Mouse (Mus musculus) limb, embryonic 10.5 days (tissue): ENCODE results near the gene Gnai3. TPM values are rescaled to one million over a fixed set of nuclear protein-coding genes. Genes with fewer than 3 reads are reported as not detected.

ENCODE experiments used
- DNase-seq: peaks from one replicate; pipeline ENCODE4 v3.0.0-alpha.2; 2017; ENCODE audit warnings: low spot score
- H3K27ac ChIP-seq: fragments of 300-500 bp; sonication (generic); 2 replicates; pipeline ENCODE4 v1.5.1; 2016; ENCODE audit warnings: mild to moderate bottlenecking
- H3K27me3 ChIP-seq: fragments of 300-500 bp; sonication (generic); 2 replicates; pipeline ENCODE4 v1.6.1; 2016; ENCODE audit warnings: low read depth, mild to moderate bottlenecking; ENCODE audit not compliant: poor library complexity, severe bottlenecking
- H3K36me3 ChIP-seq: fragments of 300-500 bp; sonication (generic); 2 replicates; pipeline ENCODE4 v1.6.1; 2016; ENCODE audit warnings: mild to moderate bottlenecking, moderate library complexity
- H3K4me1 ChIP-seq: fragments of 300-500 bp; sonication (generic); 2 replicates; pipeline ENCODE4 v1.6.1; 2016
- H3K4me3 ChIP-seq: fragments of 300-500 bp; sonication (generic); 2 replicates; pipeline ENCODE4 v1.5.1; 2016; ENCODE audit warnings: mild to moderate bottlenecking, moderate library complexity
- H3K9me3 ChIP-seq: fragments of 300-500 bp; sonication (generic); replicated peaks from 2 replicates; pipeline ENCODE4 v1.6.1; 2016; ENCODE audit warnings: mild to moderate bottlenecking
- WGBS: fragments of 180-500 bp; shearing (Covaris S2); methylation state at CpG from one replicate; pipeline ENCODE4 v1.1.7; 2016; 5-methylcytosine and 5-hydroxymethylcytosine counted together
- polyA plus RNA-seq: library from polyadenylated mRNA; unstranded; fragments of >200 nt; fragmentation: Nextera tagmentation; extraction: Ambion mirVana; gene quantifications from 2 replicates; pipeline ENCODE4 v1.2.1, GENCODE M21; 2016

The Gnai3 gene
- polyA plus RNA-seq, 1 experiment from 2014 or later: 197 TPM

- no peak overlapping the region for H3K4me3 ChIP-seq
- peaks cover 25% of the 10 kb centered on the region for H3K4me1 ChIP-seq
- no peaks in the 10 kb centered on the region for H3K9me3 ChIP-seq
- no peak overlapping the region for H3K27ac ChIP-seq
- H3K36me3 ChIP-seq: no peaks in the 10 kb centered on the region
- WGBS: 85% methylated on average over 7 of the region's 7 CpGs
- no peaks in the 10 kb centered on the region for H3K27me3 ChIP-seq
- no peak for DNase-seq
Observed at GRCm38 (mm10) chr3:108178756-108179715, 33.1 kb upstream of the Gnai3 start.

- H3K27me3 ChIP-seq: no peaks in the 10 kb centered on the region
- H3K4me1 ChIP-seq: peaks cover 20% of the 10 kb centered on the region
- no peaks in the 10 kb centered on the region for H3K9me3 ChIP-seq
- H3K36me3 ChIP-seq: no peaks in the 10 kb centered on the region
- peak overlapping the region; percentile 8; the same call in 1 of the 2 replicates for H3K4me3 ChIP-seq
- 33% methylated on average over 14 of the region's 14 CpGs for WGBS
- no peak for DNase-seq
- H3K27ac ChIP-seq: peak overlapping the region; percentile 81
Observed at GRCm38 (mm10) chr3:108174672-108175531, 29.0 kb upstream of the Gnai3 start.

GRCm38 (mm10) chr3:108169199-108169598 is 23.3 kb upstream of the Gnai3 start:
- H3K27ac ChIP-seq: peak overlapping the region; percentile 89
- no peaks in the 10 kb centered on the region for H3K9me3 ChIP-seq
- H3K4me3 ChIP-seq: no peak overlapping the region
- no peak for DNase-seq
- peaks cover 53% of the 10 kb centered on the region for H3K4me1 ChIP-seq
- WGBS: 42% methylated on average over 3 of the region's 3 CpGs
- no peaks in the 10 kb centered on the region for H3K27me3 ChIP-seq
- H3K36me3 ChIP-seq: no peaks in the 10 kb centered on the region

- H3K4me1 ChIP-seq: peaks cover 53% of the 10 kb centered on the region
- H3K27ac ChIP-seq: peak overlapping the region; percentile 89
- 37% methylated on average over 14 of the region's 14 CpGs for WGBS
- no peaks in the 10 kb centered on the region for H3K36me3 ChIP-seq
- H3K27me3 ChIP-seq: no peaks in the 10 kb centered on the region
- H3K9me3 ChIP-seq: no peaks in the 10 kb centered on the region
- peak; percentile 59 for DNase-seq
- peak overlapping the region; percentile 23 for H3K4me3 ChIP-seq
Observed at GRCm38 (mm10) chr3:108167499-108167898, 21.6 kb upstream of the Gnai3 start.

- peak overlapping the region; percentile 89 for H3K27ac ChIP-seq
- H3K4me3 ChIP-seq: peak overlapping the region; percentile 23
- DNase-seq: peak; percentile 91
- 3% methylated on average over 9 of the region's 11 CpGs for WGBS
- no peaks in the 10 kb centered on the region for H3K27me3 ChIP-seq
- H3K36me3 ChIP-seq: no peaks in the 10 kb centered on the region
- no peaks in the 10 kb centered on the region for H3K9me3 ChIP-seq
- peaks cover 53% of the 10 kb centered on the region for H3K4me1 ChIP-seq
Observed at GRCm38 (mm10) chr3:108166486-108167211, 20.7 kb upstream of the Gnai3 start.

GRCm38 (mm10) chr3:108165532-108166315 is 19.8 kb upstream of the Gnai3 start:
- peak overlapping the region; percentile 89 for H3K27ac ChIP-seq
- H3K4me3 ChIP-seq: peak overlapping the region; percentile 23
- no peaks in the 10 kb centered on the region for H3K27me3 ChIP-seq
- no peaks in the 10 kb centered on the region for H3K36me3 ChIP-seq
- peaks cover 53% of the 10 kb centered on the region for H3K4me1 ChIP-seq
- DNase-seq: peak; percentile 65
- H3K9me3 ChIP-seq: no peaks in the 10 kb centered on the region
- 20% methylated on average over 10 of the region's 10 CpGs for WGBS

GRCm38 (mm10) chr3:108164807-108165206 is 18.9 kb upstream of the Gnai3 start:
- peak; percentile 91 for DNase-seq
- peak overlapping the region; percentile 23; the same call in 1 of the 2 replicates for H3K4me3 ChIP-seq
- H3K27ac ChIP-seq: peak overlapping the region; percentile 89
- 27% methylated on average over 9 of the region's 9 CpGs for WGBS
- H3K36me3 ChIP-seq: no peaks in the 10 kb centered on the region
- H3K9me3 ChIP-seq: no peaks in the 10 kb centered on the region
- H3K27me3 ChIP-seq: no peaks in the 10 kb centered on the region
- H3K4me1 ChIP-seq: peaks cover 53% of the 10 kb centered on the region

GRCm38 (mm10) chr3:108164091-108164490 is 18.1 kb upstream of the Gnai3 start:
- Histone ChIP-seq H3K9me3 (no peaks in the 10 kb centered on the region), H3K4me1 (peaks cover 48% of the 10 kb centered on the region), H3K4me3 (no peak overlapping the region), H3K27me3 (no peaks in the 10 kb centered on the region), H3K36me3 (no peaks in the 10 kb centered on the region), H3K27ac (no peak overlapping the region)
- WGBS: 71% methylated on average over 5 of the region's 5 CpGs
- DNase-seq: no peak

GRCm38 (mm10) chr3:108158383-108159037 is 12.6 kb upstream of the Gnai3 start:
- Histone ChIP-seq H3K27ac (no peak overlapping the region), H3K36me3 (no peaks in the 10 kb centered on the region), H3K27me3 (no peaks in the 10 kb centered on the region), H3K4me3 (no peak overlapping the region), H3K4me1 (peaks cover 10% of the 10 kb centered on the region; the same call in 1 of the 2 replicates), H3K9me3 (no peaks in the 10 kb centered on the region)
- DNase-seq: no peak
- WGBS: 71% methylated on average over 9 of the region's 9 CpGs

GRCm38 (mm10) chr3:108154656-108155055 is 8.7 kb upstream of the Gnai3 start, which contains the start of gene Gpr61:
Gene Gpr61, minus strand, starts transcription at chr3:108154882.
- no peak for DNase-seq
- peaks cover 19% of the 10 kb centered on the region; the same call in 1 of the 2 replicates for H3K4me1 ChIP-seq
- no peak within 1 kb of the TSS for H3K27ac ChIP-seq

GRCm38 (mm10) chr3:108152290-108152689 is 6.3 kb upstream of the Gnai3 start:
- 92% methylated on average over 3 of the region's 3 CpGs for WGBS
- Histone ChIP-seq H3K27ac (no peak overlapping the region), H3K4me1 (peaks cover 19% of the 10 kb centered on the region), H3K9me3 (no peaks in the 10 kb centered on the region), H3K27me3 (no peaks in the 10 kb centered on the region), H3K4me3 (no peak overlapping the region), H3K36me3 (no peaks in the 10 kb centered on the region)
- no peak for DNase-seq

More at GRCm38 (mm10) chr3:108154656-108155055, 8.7 kb upstream of the Gnai3 start, which contains the start of gene Gpr61:
- Histone ChIP-seq H3K36me3 (no peaks in the 10 kb centered on the region), H3K9me3 (no peaks in the 10 kb centered on the region), H3K27me3 (no peaks in the 10 kb centered on the region), H3K4me3 (no peak within 1 kb of the TSS)
- WGBS: 47% methylated on average over 4 of the region's 4 CpGs
